Mouse (Mus musculus): ENCODE measurements around the gene Tac2. TPM values are rescaled to one million over a fixed set of nuclear protein-coding genes. Genes with fewer than 3 reads are reported as not detected.

Tac2 gene
- polyA plus RNA-seq, 1 experiment from 2014 or later = not detected

GRCm38 (mm10) chr10:127731397-127731796 is 7.1 kb downstream of the Tac2 start:
- no peak for TF ChIP-seq CTCF (IDR thresholded peaks at IDR 0.05)
- TF ChIP-seq EP300 (IDR thresholded peaks at IDR 0.05) = no peak
- no peak overlapping the region for H3K4me2 ChIP-seq (replicated peaks; ENCODE audit: low read depth, low read length)
- H3K27ac ChIP-seq (ENCODE audit: low read length) = no peak overlapping the region
- DNase-seq (ENCODE audit: low spot score) (no peak), ATAC-seq (no peak)
- no peak overlapping the region for H3K9ac ChIP-seq (replicated peaks; ENCODE audit: low read depth)
- no peak overlapping the region for H3K4me3 ChIP-seq (ENCODE audit: low read depth, low read length)
- H3K9me3 ChIP-seq (ENCODE audit: low read length) = no peaks in the 10 kb centered on the region
- no peaks in the 10 kb centered on the region for H3K27me3 ChIP-seq (replicated peaks; ENCODE audit: insufficient read depth, low read length)
- WGBS = 19% methylated on average over 5 of the region's 5 CpGs
- no peaks in the 10 kb centered on the region for H3K36me3 ChIP-seq (ENCODE audit: insufficient read depth, low read length)
- no peaks in the 10 kb centered on the region for H3K4me1 ChIP-seq (ENCODE audit: insufficient read depth, low read depth, low read length)

- no peak overlapping the region for H3K4me2 ChIP-seq (replicated peaks; ENCODE audit: low read depth, low read length)
- H3K4me1 ChIP-seq (ENCODE audit: insufficient read depth, low read depth, low read length) = peaks cover 9% of the 10 kb centered on the region; the same call in 1 of the 2 replicates
- no peak overlapping the region for H3K9ac ChIP-seq (replicated peaks; ENCODE audit: low read depth)
- H3K36me3 ChIP-seq (ENCODE audit: insufficient read depth, low read length) = no peaks in the 10 kb centered on the region
- no peak for TF ChIP-seq EP300 (IDR thresholded peaks at IDR 0.05)
- TF ChIP-seq CTCF (IDR thresholded peaks at IDR 0.05) = peak; percentile 73
- ATAC-seq (no peak), DNase-seq (ENCODE audit: low spot score) (peak; percentile 69)
- H3K27ac ChIP-seq (ENCODE audit: low read length) = no peak overlapping the region
- no peak overlapping the region for H3K4me3 ChIP-seq (ENCODE audit: low read depth, low read length)
- no peaks in the 10 kb centered on the region for H3K27me3 ChIP-seq (replicated peaks; ENCODE audit: insufficient read depth, low read length)
- H3K9me3 ChIP-seq (ENCODE audit: low read length) = no peaks in the 10 kb centered on the region
- 30% methylated on average over 5 of the region's 5 CpGs for WGBS
These were observed 10.2 kb downstream of the Tac2 start for GRCm38 (mm10) chr10:127734434-127734833.

- ATAC-seq = no peak
- Histone ChIP-seq H3K4me2 (replicated peaks; ENCODE audit: low read depth, low read length) (no peak overlapping the region), H3K4me3 (ENCODE audit: low read depth, low read length) (no peak overlapping the region), H3K27me3 (replicated peaks; ENCODE audit: insufficient read depth, low read length) (no peaks in the 10 kb centered on the region), H3K9me3 (ENCODE audit: low read length) (no peaks in the 10 kb centered on the region), H3K36me3 (ENCODE audit: insufficient read depth, low read length) (no peaks in the 10 kb centered on the region), H3K9ac (replicated peaks; ENCODE audit: low read depth) (no peak overlapping the region), H3K4me1 (ENCODE audit: insufficient read depth, low read depth, low read length) (peaks cover 18% of the 10 kb centered on the region; the same call in 1 of the 2 replicates), H3K27ac (ENCODE audit: low read length) (no peak overlapping the region)
- TF ChIP-seq EP300 (IDR thresholded peaks at IDR 0.05) (no peak), CTCF (IDR thresholded peaks at IDR 0.05) (no peak)
- no peak for DNase-seq (ENCODE audit: low spot score)
- 51% methylated on average over 2 of the region's 2 CpGs for WGBS
These were observed 12.0 kb downstream of the Tac2 start for GRCm38 (mm10) chr10:127736266-127736665.

- Histone ChIP-seq H3K27me3 (replicated peaks; ENCODE audit: insufficient read depth, low read length) (no peaks in the 10 kb centered on the region), H3K36me3 (ENCODE audit: insufficient read depth, low read length) (peaks cover 3% of the 10 kb centered on the region; the same call in 1 of the 2 replicates), H3K9me3 (ENCODE audit: low read length) (no peaks in the 10 kb centered on the region), H3K9ac (replicated peaks; ENCODE audit: low read depth) (no peak overlapping the region), H3K4me2 (replicated peaks; ENCODE audit: low read depth, low read length) (no peak overlapping the region), H3K4me1 (ENCODE audit: insufficient read depth, low read depth, low read length) (peaks cover 18% of the 10 kb centered on the region; the same call in 1 of the 2 replicates), H3K4me3 (ENCODE audit: low read depth, low read length) (no peak overlapping the region), H3K27ac (ENCODE audit: low read length) (peak overlapping the region; percentile 51)
- TF ChIP-seq CTCF (IDR thresholded peaks at IDR 0.05) (no peak), EP300 (IDR thresholded peaks at IDR 0.05) (peak; percentile 43; the same call in 1 of the 2 replicates)
- ATAC-seq = peak; percentile 11; the same call in 1 of the 2 replicates
- peak; percentile 65 for DNase-seq (ENCODE audit: low spot score)
- 33% methylated on average over 4 of the region's 4 CpGs for WGBS
These were observed 12.6 kb downstream of the Tac2 start for GRCm38 (mm10) chr10:127736916-127737315.

GRCm38 (mm10) chr10:127737552-127737951 is 13.3 kb downstream of the Tac2 start:
- no peaks in the 10 kb centered on the region for H3K9me3 ChIP-seq (ENCODE audit: low read length)
- ATAC-seq = no peak
- no peaks in the 10 kb centered on the region for H3K27me3 ChIP-seq (replicated peaks; ENCODE audit: insufficient read depth, low read length)
- no peak overlapping the region; the same call in 1 of the 2 replicates for H3K27ac ChIP-seq (ENCODE audit: low read length)
- no peak overlapping the region for H3K4me3 ChIP-seq (ENCODE audit: low read depth, low read length)
- peaks cover 9% of the 10 kb centered on the region; the same call in 1 of the 2 replicates for H3K36me3 ChIP-seq (ENCODE audit: insufficient read depth, low read length)
- H3K4me1 ChIP-seq (ENCODE audit: insufficient read depth, low read depth, low read length) = peaks cover 18% of the 10 kb centered on the region; the same call in 1 of the 2 replicates
- no peak overlapping the region for H3K9ac ChIP-seq (replicated peaks; ENCODE audit: low read depth)
- no peak overlapping the region for H3K4me2 ChIP-seq (replicated peaks; ENCODE audit: low read depth, low read length)
- no peak for DNase-seq (ENCODE audit: low spot score)
- WGBS = 20% methylated on average over 2 of the region's 2 CpGs
- TF ChIP-seq EP300 (IDR thresholded peaks at IDR 0.05) (no peak), CTCF (IDR thresholded peaks at IDR 0.05) (no peak)

GRCm38 (mm10) chr10:127738151-127738882 is 14.0 kb downstream of the Tac2 start:
- TF ChIP-seq CTCF (IDR thresholded peaks at IDR 0.05) (peak; percentile 80), EP300 (IDR thresholded peaks at IDR 0.05) (no peak)
- peaks cover 16% of the 10 kb centered on the region; the same call in 1 of the 2 replicates for H3K36me3 ChIP-seq (ENCODE audit: insufficient read depth, low read length)
- peak overlapping the region; percentile 68; the same call in 1 of the 2 replicates for H3K4me2 ChIP-seq (replicated peaks; ENCODE audit: low read depth, low read length)
- H3K4me3 ChIP-seq (ENCODE audit: low read depth, low read length) = no peak overlapping the region
- peaks cover 18% of the 10 kb centered on the region; the same call in 1 of the 2 replicates for H3K4me1 ChIP-seq (ENCODE audit: insufficient read depth, low read depth, low read length)
- H3K9ac ChIP-seq (replicated peaks; ENCODE audit: low read depth) = no peak overlapping the region
- H3K27ac ChIP-seq (ENCODE audit: low read length) = no peak overlapping the region
- no peak for ATAC-seq
- H3K9me3 ChIP-seq (ENCODE audit: low read length) = no peaks in the 10 kb centered on the region
- DNase-seq (ENCODE audit: low spot score) = peak; percentile 42
- WGBS = 31% methylated on average over 13 of the region's 13 CpGs
- no peaks in the 10 kb centered on the region for H3K27me3 ChIP-seq (replicated peaks; ENCODE audit: insufficient read depth, low read length)
